Mouse (Mus musculus): Measurements from ENCODE around the gene Fgf2. TPM values are rescaled to one million over a fixed set of nuclear protein-coding genes. Genes with fewer than 3 reads are reported as not detected.

The Fgf2 gene
- polyA plus RNA-seq, 1 experiment, result 2.7 TPM

GRCm38 (mm10) chr3:37350386-37350785 is 2.2 kb downstream of the Fgf2 start:
- Histone ChIP-seq H3K27ac (ENCODE audit: insufficient read depth, low read length) (no peak overlapping the region), H3K4me3 (ENCODE audit: insufficient read depth, low read length) (no peak overlapping the region), H3K4me1 (ENCODE audit: control insufficient read depth, insufficient read depth, low read length) (0 out of 2 replicates have a peak, but pooled peaks cover 1% of the 10 kb centered on the region)
- no peak for TF ChIP-seq CTCF (IDR thresholded peaks at IDR 0.05; ENCODE audit: extremely low read depth, insufficient read depth, low read length)
- no peak for TF ChIP-seq POLR2A (IDR thresholded peaks at IDR 0.05; ENCODE audit: extremely low read depth, insufficient read depth, low read length)

GRCm38 (mm10) chr3:37353951-37354481 is 5.9 kb downstream of the Fgf2 start:
- no peaks in the 10 kb centered on the region for H3K4me1 ChIP-seq (ENCODE audit: control insufficient read depth, insufficient read depth, low read length)
- no peak overlapping the region for H3K4me3 ChIP-seq (ENCODE audit: insufficient read depth, low read length)
- TF ChIP-seq CTCF (IDR thresholded peaks at IDR 0.05; ENCODE audit: extremely low read depth, insufficient read depth, low read length), result no peak
- TF ChIP-seq POLR2A (IDR thresholded peaks at IDR 0.05; ENCODE audit: extremely low read depth, insufficient read depth, low read length), result no peak
- H3K27ac ChIP-seq (ENCODE audit: insufficient read depth, low read length), result no peak overlapping the region

GRCm38 (mm10) chr3:37354737-37355136 is 6.6 kb downstream of the Fgf2 start:
- Histone ChIP-seq H3K4me1 (ENCODE audit: control insufficient read depth, insufficient read depth, low read length) (no peaks in the 10 kb centered on the region), H3K4me3 (ENCODE audit: insufficient read depth, low read length) (no peak overlapping the region), H3K27ac (ENCODE audit: insufficient read depth, low read length) (no peak overlapping the region)
- TF ChIP-seq CTCF (IDR thresholded peaks at IDR 0.05; ENCODE audit: extremely low read depth, insufficient read depth, low read length) (no peak), POLR2A (IDR thresholded peaks at IDR 0.05; ENCODE audit: extremely low read depth, insufficient read depth, low read length) (no peak)

- TF ChIP-seq POLR2A (IDR thresholded peaks at IDR 0.05; ENCODE audit: extremely low read depth, insufficient read depth, low read length) (no peak), CTCF (IDR thresholded peaks at IDR 0.05; ENCODE audit: extremely low read depth, insufficient read depth, low read length) (no peak)
- Histone ChIP-seq H3K4me3 (ENCODE audit: insufficient read depth, low read length) (no peak overlapping the region), H3K4me1 (ENCODE audit: control insufficient read depth, insufficient read depth, low read length) (no peaks in the 10 kb centered on the region), H3K27ac (ENCODE audit: insufficient read depth, low read length) (no peak overlapping the region)
These were observed 12.6 kb downstream of the Fgf2 start for GRCm38 (mm10) chr3:37360729-37361128.

DNA sequence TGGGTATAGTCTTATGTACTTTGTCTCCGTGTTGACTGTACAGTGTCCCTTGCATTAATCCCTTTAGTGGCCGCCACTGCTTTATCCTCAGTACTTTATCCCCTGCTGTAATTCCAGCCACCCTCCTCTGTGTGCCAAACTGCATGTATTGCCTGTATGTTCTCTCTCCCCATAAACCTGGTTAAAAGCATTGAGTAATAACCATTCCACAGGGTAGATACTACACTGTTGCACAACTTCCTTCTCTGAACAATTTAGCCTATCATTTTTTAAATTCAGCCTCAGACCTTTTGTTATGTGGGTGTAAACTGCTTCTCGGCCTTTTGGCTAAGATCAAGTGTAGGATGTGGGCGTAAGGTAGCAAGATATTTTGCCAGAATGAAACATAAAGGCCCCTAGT is 17.0 kb downstream of the Fgf2 start:
- Histone ChIP-seq H3K4me1 (ENCODE audit: control insufficient read depth, insufficient read depth, low read length) (no peaks in the 10 kb centered on the region), H3K4me3 (ENCODE audit: insufficient read depth, low read length) (no peak overlapping the region), H3K27ac (ENCODE audit: insufficient read depth, low read length) (no peak overlapping the region)
- TF ChIP-seq CTCF (IDR thresholded peaks at IDR 0.05; ENCODE audit: extremely low read depth, insufficient read depth, low read length) (no peak), POLR2A (IDR thresholded peaks at IDR 0.05; ENCODE audit: extremely low read depth, insufficient read depth, low read length) (no peak)

DNA sequence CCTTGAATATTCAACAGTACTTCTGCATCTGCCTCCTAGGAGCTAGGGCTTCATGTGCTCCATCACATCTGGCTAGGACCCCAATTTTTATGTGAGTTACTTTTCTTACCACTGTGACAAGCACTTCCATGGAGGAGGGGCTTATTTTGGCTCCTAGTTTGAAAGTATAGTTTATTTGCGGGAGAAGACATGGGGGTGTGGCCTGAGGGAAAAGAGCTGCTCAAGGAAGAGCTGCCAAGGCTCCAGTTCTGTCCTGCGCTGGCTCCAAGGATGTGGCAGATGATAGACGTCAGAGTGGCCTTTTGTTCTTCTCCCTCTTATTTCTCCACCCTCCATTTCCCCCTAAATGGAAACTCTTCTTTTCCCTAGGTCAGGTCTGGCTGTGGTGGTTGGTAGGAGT is 17.8 kb downstream of the Fgf2 start:
- Histone ChIP-seq H3K4me3 (ENCODE audit: insufficient read depth, low read length) (no peak overlapping the region), H3K4me1 (ENCODE audit: control insufficient read depth, insufficient read depth, low read length) (no peaks in the 10 kb centered on the region), H3K27ac (ENCODE audit: insufficient read depth, low read length) (no peak overlapping the region)
- TF ChIP-seq POLR2A (IDR thresholded peaks at IDR 0.05; ENCODE audit: extremely low read depth, insufficient read depth, low read length) (no peak), CTCF (IDR thresholded peaks at IDR 0.05; ENCODE audit: extremely low read depth, insufficient read depth, low read length) (no peak)

DNA sequence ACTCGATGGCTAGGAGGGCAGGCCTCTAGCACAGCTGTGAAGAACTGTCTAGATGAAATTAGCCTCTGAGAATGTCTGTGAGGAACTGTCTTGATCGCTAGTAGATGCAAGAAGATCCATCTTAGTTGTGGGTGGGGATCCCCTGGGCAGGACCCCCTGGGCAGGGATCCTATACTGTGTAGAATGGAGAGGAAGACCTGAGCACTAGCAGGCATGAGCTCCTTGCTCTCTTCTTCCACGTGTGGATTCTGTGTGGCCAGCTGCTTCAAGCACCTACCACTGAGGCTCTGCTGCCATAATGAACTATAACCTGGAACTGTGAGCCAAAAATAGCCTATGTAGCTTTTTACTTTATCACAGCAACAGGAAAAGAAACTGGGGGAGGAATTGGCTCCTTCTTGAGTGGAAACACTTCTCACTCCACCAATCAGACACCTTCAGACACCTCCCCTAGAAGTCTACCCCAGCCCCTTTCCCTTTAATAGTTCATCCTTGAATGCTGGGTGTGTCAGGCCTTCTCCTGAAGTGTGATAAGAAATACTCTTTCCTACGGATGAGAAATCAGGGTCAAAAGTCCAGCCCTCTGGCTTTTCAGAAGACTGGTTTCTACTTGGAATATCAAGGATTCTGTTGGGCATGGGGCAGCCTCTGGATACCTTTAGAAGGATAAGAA is 18.4 kb downstream of the Fgf2 start:
- H3K4me3 ChIP-seq (ENCODE audit: insufficient read depth, low read length), result no peak overlapping the region
- no peak overlapping the region for H3K27ac ChIP-seq (ENCODE audit: insufficient read depth, low read length)
- no peaks in the 10 kb centered on the region for H3K4me1 ChIP-seq (ENCODE audit: control insufficient read depth, insufficient read depth, low read length)
- TF ChIP-seq CTCF (IDR thresholded peaks at IDR 0.05; ENCODE audit: extremely low read depth, insufficient read depth, low read length) (no peak), POLR2A (IDR thresholded peaks at IDR 0.05; ENCODE audit: extremely low read depth, insufficient read depth, low read length) (no peak)

GRCm38 (mm10) chr3:37370407-37370806 is 22.3 kb downstream of the Fgf2 start:
- H3K4me3 ChIP-seq (ENCODE audit: insufficient read depth, low read length), result no peak overlapping the region
- no peak for TF ChIP-seq CTCF (IDR thresholded peaks at IDR 0.05; ENCODE audit: extremely low read depth, insufficient read depth, low read length)
- no peak for TF ChIP-seq POLR2A (IDR thresholded peaks at IDR 0.05; ENCODE audit: extremely low read depth, insufficient read depth, low read length)
- H3K4me1 ChIP-seq (ENCODE audit: control insufficient read depth, insufficient read depth, low read length), result no peaks in the 10 kb centered on the region
- no peak overlapping the region for H3K27ac ChIP-seq (ENCODE audit: insufficient read depth, low read length)

DNA sequence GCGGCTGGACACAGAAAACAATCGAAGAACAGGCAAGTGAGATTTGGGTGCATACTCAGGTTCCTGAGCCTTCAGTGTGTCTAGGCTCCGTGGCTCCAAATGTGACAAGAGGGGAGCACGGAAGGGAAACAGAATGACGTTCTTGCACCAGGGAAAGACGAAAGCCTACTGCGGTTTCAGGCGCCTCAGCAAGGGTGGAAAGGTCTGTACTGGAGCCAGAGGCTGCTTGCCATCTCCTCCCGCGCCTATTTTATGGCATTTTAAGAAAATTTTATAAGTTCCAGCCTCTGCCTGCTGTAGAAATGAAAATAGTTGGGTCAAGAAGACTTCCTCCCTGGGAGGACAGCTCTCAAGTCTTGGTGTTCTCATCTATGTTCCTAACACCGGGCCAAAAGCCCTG is 25.6 kb downstream of the Fgf2 start:
- H3K4me3 ChIP-seq (ENCODE audit: insufficient read depth, low read length), result no peak overlapping the region
- TF ChIP-seq CTCF (IDR thresholded peaks at IDR 0.05; ENCODE audit: extremely low read depth, insufficient read depth, low read length) (no peak), POLR2A (IDR thresholded peaks at IDR 0.05; ENCODE audit: extremely low read depth, insufficient read depth, low read length) (no peak)

DNA sequence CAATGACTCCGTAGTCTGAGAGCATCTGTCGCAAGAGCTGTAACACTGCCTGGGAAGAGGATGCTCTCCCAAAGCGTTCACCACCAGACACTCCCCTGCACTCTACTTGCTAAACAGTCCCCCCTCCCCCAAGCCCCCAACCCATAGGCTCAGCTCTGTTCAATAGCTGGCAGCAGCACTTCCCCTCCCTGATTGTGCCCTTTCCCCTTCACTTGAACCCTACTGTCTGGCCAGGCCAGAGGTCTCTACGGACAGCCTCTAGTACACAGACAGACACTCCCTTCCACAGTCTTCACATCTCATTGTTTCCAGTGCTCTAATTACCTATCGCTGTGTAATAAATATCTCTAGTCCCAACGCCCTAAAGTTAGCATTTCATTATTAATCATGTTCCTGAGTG is 29.8 kb downstream of the Fgf2 start:
- Histone ChIP-seq H3K4me3 (ENCODE audit: insufficient read depth, low read length) (no peak overlapping the region), H3K4me1 (ENCODE audit: control insufficient read depth, insufficient read depth, low read length) (no peaks in the 10 kb centered on the region), H3K27ac (ENCODE audit: insufficient read depth, low read length) (no peak overlapping the region)
- no peak for TF ChIP-seq POLR2A (IDR thresholded peaks at IDR 0.05; ENCODE audit: extremely low read depth, insufficient read depth, low read length)
- TF ChIP-seq CTCF (IDR thresholded peaks at IDR 0.05; ENCODE audit: extremely low read depth, insufficient read depth, low read length), result no peak

More for the DNA sequence above, 25.6 kb downstream of the Fgf2 start:
- no peak overlapping the region for H3K27ac ChIP-seq (ENCODE audit: insufficient read depth, low read length)
- H3K4me1 ChIP-seq (ENCODE audit: control insufficient read depth, insufficient read depth, low read length), result no peaks in the 10 kb centered on the region

Measured in cortical plate, adult 2 months (tissue).